Mouse (Mus musculus) hindbrain, embryonic 16.5 days (tissue): Measurements from ENCODE around the gene Grem1. TPM values are rescaled to one million over a fixed set of nuclear protein-coding genes. Genes with fewer than 3 reads are reported as not detected.
A peak's percentile ranks its signal among the peaks of the same experiment; 100 is the strongest.

ENCODE experiments used
- ATAC-seq: fragments of 200-750 bp; cut with Nextera tagmentation; 2 replicates; pipeline ENCODE4 v1.8.0; 2017; ENCODE audit warnings: moderate TSS enrichment, moderate library complexity
- H3K27ac ChIP-seq: fragments of 300-500 bp; sonication (generic); 2 replicates; pipeline ENCODE4 v1.5.1; 2014; ENCODE audit warnings: low read depth, mild to moderate bottlenecking, control low read depth, low read length, moderate library complexity
- H3K27me3 ChIP-seq: fragments of 300-500 bp; sonication (generic); replicated peaks from 2 replicates; pipeline ENCODE4 v1.6.1; 2014; ENCODE audit warnings: low read length; ENCODE audit not compliant: control insufficient read depth, insufficient read depth
- H3K36me3 ChIP-seq: fragments of 300-500 bp; sonication (generic); 2 replicates; pipeline ENCODE4 v1.6.1; 2014; ENCODE audit warnings: mild to moderate bottlenecking, low read length, moderate library complexity, mixed read lengths; ENCODE audit not compliant: control insufficient read depth, insufficient read depth
- H3K4me1 ChIP-seq: fragments of 300-500 bp; sonication (generic); 2 replicates; pipeline ENCODE4 v1.6.1; 2014; ENCODE audit warnings: low read depth, low read length; ENCODE audit not compliant: control insufficient read depth, insufficient read depth
- H3K4me2 ChIP-seq: fragments of 300-500 bp; sonication (generic); 2 replicates; pipeline ENCODE4 v1.6.1; 2014; ENCODE audit warnings: mild to moderate bottlenecking, low read length, control low read depth, moderate library complexity
- H3K4me3 ChIP-seq: fragments of 300-500 bp; sonication (generic); 2 replicates; pipeline ENCODE4 v1.5.1; 2014; ENCODE audit warnings: mild to moderate bottlenecking, low read length, control low read depth, moderate library complexity
- H3K9ac ChIP-seq: fragments of 300-500 bp; sonication (generic); 2 replicates; pipeline ENCODE4 v1.6.1; 2014; ENCODE audit warnings: low read depth, mild to moderate bottlenecking, control low read depth, low read length, moderate library complexity
- H3K9me3 ChIP-seq: fragments of 300-500 bp; sonication (generic); 2 replicates; pipeline ENCODE4 v1.6.1; 2014; ENCODE audit warnings: mild to moderate bottlenecking, low read length, moderate library complexity; ENCODE audit not compliant: control insufficient read depth
- WGBS: fragments of 180-500 bp; shearing (Covaris S2); extraction: QIAGEN DNeasy Blood & Tissue Kit; methylation state at CpG from one replicate; pipeline ENCODE4 v1.1.7; 2014; 5-methylcytosine and 5-hydroxymethylcytosine counted together
- polyA plus RNA-seq: library from polyadenylated mRNA; unstranded; fragments of >200 nt; fragmentation: Nextera tagmentation; extraction: Ambion mirVana; gene quantifications from 2 replicates; pipeline ENCODE4 v1.2.1, GENCODE M21; 2015

Grem1 gene
- polyA plus RNA-seq, result 1.8 and 2.0 TPM in 2 replicates

GRCm38 (mm10) chr2:113758311-113759161, at the start of gene Grem1:
Gene Grem1, minus strand, starts transcription at chr2:113758646.
- Histone ChIP-seq H3K9me3 (no peaks in the 10 kb centered on the region), H3K4me3 (peak within 1 kb of the TSS; percentile 53), H3K4me2 (peak within 1 kb of the TSS; percentile 97), H3K9ac (peak within 1 kb of the TSS; percentile 58), H3K36me3 (no peaks in the 10 kb centered on the region), H3K27me3 (no peaks in the 10 kb centered on the region), H3K27ac (no peak within 1 kb of the TSS), H3K4me1 (peaks cover 14% of the 10 kb centered on the region)
- under 1% methylated on average over 57 of the region's 64 CpGs for WGBS
- peak; percentile 76 for ATAC-seq

GRCm38 (mm10) chr2:113807640-113808039, 49.2 kb upstream of the Grem1 start:
- Histone ChIP-seq H3K27ac (no peak overlapping the region), H3K4me1 (no peaks in the 10 kb centered on the region)
- WGBS, result 23% methylated on average over 9 of the region's 9 CpGs

GRCm38 (mm10) chr2:113806851-113807577, 48.6 kb upstream of the Grem1 start:
- 57% methylated on average over 10 of the region's 10 CpGs for WGBS
- no peak overlapping the region for H3K4me2 ChIP-seq
- H3K27me3 ChIP-seq, result no peaks in the 10 kb centered on the region
- H3K4me1 ChIP-seq, result no peaks in the 10 kb centered on the region
- H3K9ac ChIP-seq, result no peak overlapping the region
- H3K27ac ChIP-seq, result no peak overlapping the region
- H3K4me3 ChIP-seq, result no peak overlapping the region
- no peaks in the 10 kb centered on the region for H3K9me3 ChIP-seq
- H3K36me3 ChIP-seq, result no peaks in the 10 kb centered on the region
- peak; percentile 62 for ATAC-seq

More at GRCm38 (mm10) chr2:113807640-113808039, 49.2 kb upstream of the Grem1 start:
- Histone ChIP-seq H3K4me3 (no peak overlapping the region), H3K9me3 (no peaks in the 10 kb centered on the region), H3K9ac (no peak overlapping the region), H3K27me3 (no peaks in the 10 kb centered on the region), H3K4me2 (no peak overlapping the region), H3K36me3 (no peaks in the 10 kb centered on the region)
- no peak for ATAC-seq

GRCm38 (mm10) chr2:113805765-113806164, 47.3 kb upstream of the Grem1 start:
- no peak for ATAC-seq
- Histone ChIP-seq H3K27me3 (no peaks in the 10 kb centered on the region), H3K36me3 (no peaks in the 10 kb centered on the region), H3K27ac (no peak overlapping the region), H3K9me3 (no peaks in the 10 kb centered on the region), H3K4me2 (no peak overlapping the region), H3K4me3 (no peak overlapping the region), H3K4me1 (no peaks in the 10 kb centered on the region), H3K9ac (no peak overlapping the region)
- WGBS, result 84% methylated on average over 4 of the region's 4 CpGs

- WGBS, result 14% methylated on average over 1 of the region's 1 CpGs
- H3K9me3 ChIP-seq, result no peaks in the 10 kb centered on the region
- H3K36me3 ChIP-seq, result no peaks in the 10 kb centered on the region
- H3K4me1 ChIP-seq, result no peaks in the 10 kb centered on the region
- no peak for ATAC-seq
- H3K27ac ChIP-seq, result no peak overlapping the region
- no peak overlapping the region for H3K4me3 ChIP-seq
- H3K9ac ChIP-seq, result no peak overlapping the region
- no peaks in the 10 kb centered on the region for H3K27me3 ChIP-seq
- H3K4me2 ChIP-seq, result no peak overlapping the region
Observed at GRCm38 (mm10) chr2:113803753-113804152, 45.3 kb upstream of the Grem1 start.

- 78% methylated on average over 5 of the region's 5 CpGs for WGBS
- H3K4me1 ChIP-seq, result no peaks in the 10 kb centered on the region
- no peak overlapping the region for H3K4me2 ChIP-seq
- H3K9me3 ChIP-seq, result no peaks in the 10 kb centered on the region
- no peaks in the 10 kb centered on the region for H3K27me3 ChIP-seq
- no peak overlapping the region for H3K27ac ChIP-seq
- H3K9ac ChIP-seq, result no peak overlapping the region
- ATAC-seq, result no peak
- H3K4me3 ChIP-seq, result no peak overlapping the region
- H3K36me3 ChIP-seq, result no peaks in the 10 kb centered on the region
Observed at GRCm38 (mm10) chr2:113800846-113801245, 42.4 kb upstream of the Grem1 start.

GRCm38 (mm10) chr2:113798605-113799004, 40.2 kb upstream of the Grem1 start:
- 84% methylated on average over 13 of the region's 13 CpGs for WGBS
- H3K36me3 ChIP-seq, result no peaks in the 10 kb centered on the region
- H3K4me2 ChIP-seq, result no peak overlapping the region
- no peak overlapping the region for H3K27ac ChIP-seq
- no peaks in the 10 kb centered on the region for H3K4me1 ChIP-seq
- no peak for ATAC-seq
- no peaks in the 10 kb centered on the region for H3K9me3 ChIP-seq
- no peaks in the 10 kb centered on the region for H3K27me3 ChIP-seq
- H3K4me3 ChIP-seq, result no peak overlapping the region
- H3K9ac ChIP-seq, result no peak overlapping the region

- H3K9me3 ChIP-seq, result no peaks in the 10 kb centered on the region
- no peak overlapping the region for H3K9ac ChIP-seq
- no peak for ATAC-seq
- H3K4me2 ChIP-seq, result no peak overlapping the region
- no peak overlapping the region for H3K4me3 ChIP-seq
- H3K4me1 ChIP-seq, result no peaks in the 10 kb centered on the region
- 65% methylated on average over 4 of the region's 4 CpGs for WGBS
- no peaks in the 10 kb centered on the region for H3K27me3 ChIP-seq
- no peak overlapping the region for H3K27ac ChIP-seq
- no peaks in the 10 kb centered on the region for H3K36me3 ChIP-seq
Observed at GRCm38 (mm10) chr2:113795186-113795585, 36.7 kb upstream of the Grem1 start.

- Histone ChIP-seq H3K36me3 (peaks cover 3% of the 10 kb centered on the region; the same call in 1 of the 2 replicates), H3K4me2 (no peak overlapping the region), H3K9ac (no peak overlapping the region), H3K4me3 (no peak overlapping the region), H3K27ac (no peak overlapping the region), H3K9me3 (no peaks in the 10 kb centered on the region), H3K4me1 (no peaks in the 10 kb centered on the region), H3K27me3 (no peaks in the 10 kb centered on the region)
- 91% methylated on average over 3 of the region's 3 CpGs for WGBS
- no peak for ATAC-seq
Observed at GRCm38 (mm10) chr2:113793521-113793920, 35.1 kb upstream of the Grem1 start.
